Mouse (Mus musculus): ENCODE results near the gene Rbfox3.

GRCm38 (mm10) chr11:118912686-118913085 lies 1.3 kb upstream of the Rbfox3 start:
- no peak for TF ChIP-seq GATA1 (IDR thresholded peaks at IDR 0.05; ENCODE audit: borderline replicate concordance, low read length)
- TF ChIP-seq FLI1 (IDR thresholded peaks at IDR 0.05; ENCODE audit: low read length): no peak
